Mouse (Mus musculus) liver, embryonic 14.5 days (tissue): ENCODE measurements around the gene Atg5. TPM values are rescaled to one million over a fixed set of nuclear protein-coding genes. Genes with fewer than 3 reads are reported as not detected.

Experiments used
- ATAC-seq: fragments of 200-750 bp; cut with Nextera tagmentation; 2 replicates; pipeline ENCODE4 v1.8.0; 2017; ENCODE audit warnings: moderate number of reproducible peaks, mild to moderate bottlenecking, moderate library complexity; ENCODE audit not compliant: insufficient read depth
- DNase-seq, 3 experiments: peaks; one replicate each; pipeline ENCODE4 v3.0.0-alpha.2; 2012 to 2013; ENCODE audit warnings: low read depth in 3 of 3, low spot score in 3 of 3
- H3K27ac ChIP-seq: fragments of 300-500 bp; sonication (generic); 2 replicates; pipeline ENCODE4 v1.5.1; 2014; ENCODE audit warnings: moderate library complexity, mild to moderate bottlenecking, control low read depth, inconsistent platforms
- H3K27me3 ChIP-seq: fragments of 300-500 bp; sonication (generic); 2 replicates; pipeline ENCODE4 v1.6.1; 2014; ENCODE audit warnings: mild to moderate bottlenecking, low read length, moderate library complexity; ENCODE audit not compliant: control insufficient read depth, insufficient read depth
- H3K36me3 ChIP-seq: fragments of 300-500 bp; sonication (generic); replicated peaks from 2 replicates; pipeline ENCODE4 v1.6.1; 2014; ENCODE audit warnings: low read depth; ENCODE audit not compliant: control insufficient read depth, insufficient read depth
- H3K4me1 ChIP-seq, 2 experiments: fragments of 200-500 bp in 1 of 2; fragments of 300-500 bp in 1 of 2; sonication (generic) in 1 of 2; replicated peaks; 2 replicates each; pipeline ENCODE4 v1.6.1; 2012 to 2014; ENCODE audit warnings: antibody characterized with exemption in 1 of 2, inconsistent platforms in 1 of 2, low read length in 1 of 2; ENCODE audit not compliant: control insufficient read depth in 2 of 2, insufficient read depth in 2 of 2
- H3K4me2 ChIP-seq: fragments of 300-500 bp; sonication (generic); 2 replicates; pipeline ENCODE4 v1.6.1; 2014; ENCODE audit warnings: low read depth, mild to moderate bottlenecking, control low read depth, moderate library complexity
- H3K4me3 ChIP-seq, 2 experiments: fragments of 200-500 bp in 1 of 2; fragments of 300-500 bp in 1 of 2; sonication (generic) in 1 of 2; 2 replicates each; pipeline ENCODE4 v1.5.1; 2012 to 2014; ENCODE audit warnings: low read depth in 2 of 2, low read length in 2 of 2, mild to moderate bottlenecking in 2 of 2, control low read depth in 1 of 2, inconsistent platforms in 1 of 2, moderate library complexity in 1 of 2; ENCODE audit not compliant: insufficient read depth in 1 of 2
- H3K9ac ChIP-seq: fragments of 300-500 bp; sonication (generic); replicated peaks from 2 replicates; pipeline ENCODE4 v1.6.1; 2014; ENCODE audit warnings: mild to moderate bottlenecking, control low read depth, moderate library complexity
- H3K9me3 ChIP-seq: fragments of 300-500 bp; sonication (generic); 2 replicates; pipeline ENCODE4 v1.6.1; 2016; ENCODE audit warnings: low read length, mixed read lengths; ENCODE audit not compliant: control insufficient read depth
- CTCF ChIP-seq: IDR thresholded peaks from 2 replicates; pipeline ENCODE4 v1.5.1; 2016; ENCODE audit warnings: antibody characterized with exemption, low read depth, control low read depth
- EP300 ChIP-seq: IDR thresholded peaks from 2 replicates; pipeline ENCODE4 v1.6.1; 2016; ENCODE audit warnings: antibody characterized with exemption, low read depth
- WGBS: fragments of 180-500 bp; shearing (Covaris S2); extraction: QIAGEN DNeasy Blood & Tissue Kit; methylation state at CpG from one replicate; pipeline ENCODE4 v1.1.7; 2014; ENCODE audit not compliant: insufficient replicate concordance; 5-methylcytosine and 5-hydroxymethylcytosine counted together
- polyA plus RNA-seq, 2 experiments: library from polyadenylated mRNA; depleted of rRNA in 1 of 2; stranded (reverse) in 1 of 2; unstranded in 1 of 2; fragments of >200 nt; fragmentation: Nextera tagmentation in 1 of 2; extraction: Ambion mirVana in 1 of 2; gene quantifications; 2 replicates each; pipeline versions ENCODE4 v1.2.1 to v1.2.3; 2012 to 2014

Gene Atg5
- polyA plus RNA-seq, 2 experiments, result 7.5 to 21.0 TPM

- WGBS, result 78% methylated on average over 11 of the region's 11 CpGs
- ATAC-seq, result no peak
- TF ChIP-seq EP300, result no peak
- no peak for TF ChIP-seq CTCF
Observed at GRCm38 (mm10) chr10:44388706-44389233, 120.6 kb downstream of the Atg5 start.

GRCm38 (mm10) chr10:44390286-44390685 lies 122.1 kb downstream of the Atg5 start:
- Histone ChIP-seq H3K9me3 (no peaks in the 10 kb centered on the region), H3K36me3 (no peaks in the 10 kb centered on the region), H3K4me1 (peaks cover 0 to 4% of the 10 kb centered on the region in 2 experiments; a peak in 2 of 4 replicates), H3K27ac (no peak overlapping the region), H3K4me3 (no peak overlapping the region), H3K9ac (no peak overlapping the region), H3K4me2 (no peak overlapping the region), H3K27me3 (no peaks in the 10 kb centered on the region)
- WGBS, result 46% methylated on average over 5 of the region's 5 CpGs
- ATAC-seq (no peak), DNase-seq (no peak)
- no peak for TF ChIP-seq EP300
- no peak for TF ChIP-seq CTCF

More at GRCm38 (mm10) chr10:44388706-44389233, 120.6 kb downstream of the Atg5 start:
- no peaks in the 10 kb centered on the region for H3K27me3 ChIP-seq
- H3K27ac ChIP-seq, result no peak overlapping the region
- no peaks in the 10 kb centered on the region for H3K9me3 ChIP-seq
- no peak overlapping the region for H3K4me3 ChIP-seq
- DNase-seq, result no peak
- no peak overlapping the region for H3K4me2 ChIP-seq
- H3K4me1 ChIP-seq, result peaks cover 0 to 4% of the 10 kb centered on the region in 2 experiments; a peak in 2 of 4 replicates
- H3K36me3 ChIP-seq, result no peaks in the 10 kb centered on the region
- no peak overlapping the region for H3K9ac ChIP-seq

GRCm38 (mm10) chr10:44391509-44392290 lies 123.5 kb downstream of the Atg5 start:
- no peaks in the 10 kb centered on the region for H3K9me3 ChIP-seq
- DNase-seq (no peak), ATAC-seq (no peak)
- H3K4me1 ChIP-seq, result peaks cover 0 to 4% of the 10 kb centered on the region in 2 experiments; a peak in 2 of 4 replicates
- TF ChIP-seq EP300, result no peak
- TF ChIP-seq CTCF, result no peak
- no peaks in the 10 kb centered on the region for H3K27me3 ChIP-seq
- no peaks in the 10 kb centered on the region for H3K36me3 ChIP-seq
- WGBS, result 40% methylated on average over 12 of the region's 12 CpGs
- no peak overlapping the region for H3K9ac ChIP-seq
- no peak overlapping the region for H3K4me2 ChIP-seq
- no peak overlapping the region for H3K4me3 ChIP-seq
- H3K27ac ChIP-seq, result no peak overlapping the region

- DNase-seq (no peak), ATAC-seq (no peak)
- 76% methylated on average over 8 of the region's 8 CpGs for WGBS
- H3K27ac ChIP-seq, result no peak overlapping the region
- no peaks in the 10 kb centered on the region for H3K27me3 ChIP-seq
- H3K4me3 ChIP-seq, result no peak overlapping the region
- peaks cover 0 to 4% of the 10 kb centered on the region in 2 experiments; a peak in 2 of 4 replicates for H3K4me1 ChIP-seq
- H3K9ac ChIP-seq, result no peak overlapping the region
- H3K4me2 ChIP-seq, result no peak overlapping the region
- TF ChIP-seq CTCF (no peak), EP300 (no peak)
- H3K36me3 ChIP-seq, result no peaks in the 10 kb centered on the region
- no peaks in the 10 kb centered on the region for H3K9me3 ChIP-seq
Observed at GRCm38 (mm10) chr10:44392855-44393254, 124.7 kb downstream of the Atg5 start.

- DNase-seq (no peak), ATAC-seq (no peak)
- Histone ChIP-seq H3K9me3 (no peaks in the 10 kb centered on the region), H3K4me1 (no peaks in the 10 kb centered on the region), H3K27ac (no peak overlapping the region), H3K4me2 (no peak overlapping the region), H3K9ac (no peak overlapping the region), H3K27me3 (no peaks in the 10 kb centered on the region), H3K4me3 (no peak overlapping the region), H3K36me3 (no peaks in the 10 kb centered on the region)
- TF ChIP-seq CTCF (no peak), EP300 (no peak)
- 53% methylated on average over 3 of the region's 3 CpGs for WGBS
Observed at GRCm38 (mm10) chr10:44400119-44400518, 132.0 kb downstream of the Atg5 start.
